Mouse (Mus musculus) neural tube, embryonic 11.5 days (tissue): ENCODE data around the gene Itprid1. TPM values are rescaled to one million over a fixed set of nuclear protein-coding genes. Genes with fewer than 3 reads are reported as not detected.

Experiments used
- ATAC-seq: fragments of 200-750 bp; cut with Nextera tagmentation; 2 replicates; pipeline ENCODE4 v1.8.0; 2017; ENCODE audit warnings: moderate number of reproducible peaks, mild to moderate bottlenecking, moderate TSS enrichment, moderate library complexity; ENCODE audit not compliant: insufficient read depth, low FRiP score, low TSS enrichment
- DNase-seq: peaks from one replicate; pipeline ENCODE4 v3.0.0-alpha.2; 2015; ENCODE audit warnings: low spot score
- H3K27ac ChIP-seq: fragments of 300-500 bp; sonication (generic); 2 replicates; pipeline ENCODE4 v1.5.1; 2014; ENCODE audit warnings: low read depth, mild to moderate bottlenecking, low read length
- H3K27me3 ChIP-seq: fragments of 300-500 bp; sonication (generic); 2 replicates; pipeline ENCODE4 v1.6.1; 2014; ENCODE audit warnings: mild to moderate bottlenecking, low read length, mixed read lengths; ENCODE audit not compliant: control insufficient read depth, insufficient read depth
- H3K36me3 ChIP-seq: fragments of 300-500 bp; sonication (generic); 2 replicates; pipeline ENCODE4 v1.6.1; 2014; ENCODE audit warnings: mild to moderate bottlenecking, low read length, moderate library complexity, mixed read lengths; ENCODE audit not compliant: control insufficient read depth, insufficient read depth
- H3K4me1 ChIP-seq: fragments of 300-500 bp; sonication (generic); 2 replicates; pipeline ENCODE4 v1.6.1; 2014; ENCODE audit warnings: low read length, mixed read lengths; ENCODE audit not compliant: control insufficient read depth, insufficient read depth
- H3K4me2 ChIP-seq: fragments of 300-500 bp; sonication (generic); 2 replicates; pipeline ENCODE4 v1.6.1; 2014; ENCODE audit warnings: low read depth, mild to moderate bottlenecking, moderate library complexity
- H3K4me3 ChIP-seq: fragments of 300-500 bp; sonication (generic); 2 replicates; pipeline ENCODE4 v1.5.1; 2014; ENCODE audit warnings: low read depth, low read length
- H3K9ac ChIP-seq: fragments of 300-500 bp; sonication (generic); 2 replicates; pipeline ENCODE4 v1.6.1; 2014; ENCODE audit warnings: mild to moderate bottlenecking, low read length
- H3K9me3 ChIP-seq: fragments of 300-500 bp; sonication (generic); 2 replicates; pipeline ENCODE4 v1.6.1; 2016; ENCODE audit warnings: low read length; ENCODE audit not compliant: control insufficient read depth
- WGBS: fragments of 180-500 bp; shearing (Covaris S2); extraction: QIAGEN DNeasy Blood & Tissue Kit; methylation state at CpG from one replicate; pipeline ENCODE4 v1.1.7; 2014; 5-methylcytosine and 5-hydroxymethylcytosine counted together
- polyA plus RNA-seq: library from polyadenylated mRNA; unstranded; fragments of >200 nt; fragmentation: Nextera tagmentation; extraction: Ambion mirVana; gene quantifications from 2 replicates; pipeline ENCODE4 v1.2.1, GENCODE M21; 2014

Gene Itprid1
- polyA plus RNA-seq, 1 experiment from 2014 or later = not detected

GRCm38 (mm10) chr6:55920866-55921630 is 84.4 kb downstream of the Itprid1 start:
- no peak for DNase-seq
- no peak for ATAC-seq
- 84% methylated on average over 4 of the region's 4 CpGs for WGBS

GRCm38 (mm10) chr6:55944709-55945108 is 108.0 kb downstream of the Itprid1 start:
- 92% methylated on average over 1 of the region's 1 CpGs for WGBS
- Histone ChIP-seq H3K9me3 (no peaks in the 10 kb centered on the region), H3K4me2 (no peak overlapping the region), H3K36me3 (no peaks in the 10 kb centered on the region), H3K4me3 (no peak overlapping the region), H3K27ac (no peak overlapping the region), H3K4me1 (no peaks in the 10 kb centered on the region), H3K27me3 (no peaks in the 10 kb centered on the region), H3K9ac (no peak overlapping the region)
- ATAC-seq (no peak), DNase-seq (no peak)

More at GRCm38 (mm10) chr6:55920866-55921630, 84.4 kb downstream of the Itprid1 start:
- no peak overlapping the region for H3K4me2 ChIP-seq
- no peak overlapping the region for H3K27ac ChIP-seq
- no peak overlapping the region for H3K9ac ChIP-seq
- H3K4me3 ChIP-seq = no peak overlapping the region
- no peaks in the 10 kb centered on the region for H3K36me3 ChIP-seq
- H3K27me3 ChIP-seq = no peaks in the 10 kb centered on the region
- no peaks in the 10 kb centered on the region for H3K9me3 ChIP-seq
- H3K4me1 ChIP-seq = no peaks in the 10 kb centered on the region

- Histone ChIP-seq H3K27ac (no peak overlapping the region), H3K9me3 (no peaks in the 10 kb centered on the region), H3K36me3 (no peaks in the 10 kb centered on the region), H3K4me1 (no peaks in the 10 kb centered on the region), H3K4me2 (no peak overlapping the region), H3K9ac (no peak overlapping the region), H3K4me3 (no peak overlapping the region), H3K27me3 (no peaks in the 10 kb centered on the region)
- WGBS = 71% methylated on average over 8 of the region's 8 CpGs
- DNase-seq = peak; percentile 55
- ATAC-seq = peak; percentile 85
Observed at GRCm38 (mm10) chr6:55950345-55951110, 113.8 kb downstream of the Itprid1 start.

- Histone ChIP-seq H3K27me3 (no peaks in the 10 kb centered on the region), H3K36me3 (no peaks in the 10 kb centered on the region), H3K4me3 (no peak overlapping the region), H3K9me3 (no peaks in the 10 kb centered on the region), H3K27ac (no peak overlapping the region), H3K4me1 (no peaks in the 10 kb centered on the region), H3K4me2 (no peak overlapping the region), H3K9ac (no peak overlapping the region)
- DNase-seq (peak; percentile 15), ATAC-seq (peak; percentile 58; the same call in 1 of the 2 replicates)
Observed at GRCm38 (mm10) chr6:55972998-55973397, 136.3 kb downstream of the Itprid1 start.

GRCm38 (mm10) chr6:55979766-55980165 is 143.1 kb downstream of the Itprid1 start:
- WGBS = 88% methylated on average over 2 of the region's 2 CpGs

GRCm38 (mm10) chr6:56008711-56009110 is 172.0 kb downstream of the Itprid1 start:
- Histone ChIP-seq H3K4me3 (no peak overlapping the region), H3K4me2 (no peak overlapping the region), H3K9me3 (no peaks in the 10 kb centered on the region), H3K9ac (no peak overlapping the region), H3K27me3 (no peaks in the 10 kb centered on the region), H3K4me1 (no peaks in the 10 kb centered on the region), H3K36me3 (no peaks in the 10 kb centered on the region), H3K27ac (no peak overlapping the region)
- 75% methylated on average over 4 of the region's 4 CpGs for WGBS
- no peak for ATAC-seq
- no peak for DNase-seq

More at GRCm38 (mm10) chr6:55979766-55980165, 143.1 kb downstream of the Itprid1 start:
- no peak overlapping the region for H3K4me2 ChIP-seq
- H3K4me1 ChIP-seq = no peaks in the 10 kb centered on the region
- H3K27me3 ChIP-seq = no peaks in the 10 kb centered on the region
- H3K4me3 ChIP-seq = no peak overlapping the region
- no peaks in the 10 kb centered on the region for H3K9me3 ChIP-seq
- H3K9ac ChIP-seq = no peak overlapping the region
- H3K27ac ChIP-seq = no peak overlapping the region
- no peak for DNase-seq
- no peaks in the 10 kb centered on the region for H3K36me3 ChIP-seq
- no peak for ATAC-seq

- peaks cover 4% of the 10 kb centered on the region; the same call in 1 of the 2 replicates for H3K4me1 ChIP-seq
- no peak overlapping the region for H3K4me3 ChIP-seq
- H3K9me3 ChIP-seq = no peaks in the 10 kb centered on the region
- no peak overlapping the region for H3K4me2 ChIP-seq
- ATAC-seq = no peak
- no peak overlapping the region for H3K9ac ChIP-seq
- 56% methylated on average over 5 of the region's 5 CpGs for WGBS
- H3K27me3 ChIP-seq = no peaks in the 10 kb centered on the region
- DNase-seq = no peak
- H3K36me3 ChIP-seq = no peaks in the 10 kb centered on the region
- H3K27ac ChIP-seq = no peak overlapping the region
Observed at GRCm38 (mm10) chr6:56012384-56012783, 175.7 kb downstream of the Itprid1 start.

GRCm38 (mm10) chr6:56017291-56017994 is 180.7 kb downstream of the Itprid1 start, which contains the start of gene Ppp1r17:
TSS of gene Ppp1r17 (plus strand) at chr6:56017497.
- Histone ChIP-seq H3K4me3 (no peak within 1 kb of the TSS), H3K27ac (no peak within 1 kb of the TSS), H3K27me3 (no peaks in the 10 kb centered on the region), H3K9ac (peak within 1 kb of the TSS; percentile 23; the same call in 1 of the 2 replicates), H3K4me1 (peaks cover 9% of the 10 kb centered on the region; the same call in 1 of the 2 replicates), H3K9me3 (no peaks in the 10 kb centered on the region), H3K4me2 (peak within 1 kb of the TSS; percentile 21), H3K36me3 (no peaks in the 10 kb centered on the region)
- DNase-seq = peak; percentile 65
- WGBS = 46% methylated on average over 16 of the region's 16 CpGs
- ATAC-seq = peak; percentile 85
